Mouse (Mus musculus) CH12.LX (cell line): ENCODE results near the gene Pip5k1a. TPM values are rescaled to one million over a fixed set of nuclear protein-coding genes. Genes with fewer than 3 reads are reported as not detected.

ENCODE experiments used
- DNase-seq: peaks from one replicate; pipeline ENCODE4 v3.0.0-alpha.2; 2013; ENCODE audit errors: extremely low read depth
- H3K27ac ChIP-seq: 2 replicates; pipeline ENCODE4 v1.5.1; 2012; ENCODE audit warnings: low read depth, mild to moderate bottlenecking, control low read depth, moderate library complexity; ENCODE audit not compliant: insufficient read depth
- H3K27me3 ChIP-seq: replicated peaks from 2 replicates; pipeline ENCODE3; 2012; ENCODE audit warnings: inconsistent platforms
- H3K36me3 ChIP-seq, 2 experiments: replicated peaks in 1 of 2; 2 replicates each; pipeline versions ENCODE3 to v1.6.1; 2012; ENCODE audit warnings: inconsistent platforms in 1 of 2, low read length in 1 of 2, mild to moderate bottlenecking in 1 of 2, mixed read lengths in 1 of 2, moderate library complexity in 1 of 2; ENCODE audit not compliant: control insufficient read depth in 1 of 2, insufficient read depth in 1 of 2
- H3K4me1 ChIP-seq, 2 experiments: 2 replicates each; pipeline ENCODE4 v1.6.1; 2012; ENCODE audit warnings: inconsistent platforms in 1 of 2, moderate library complexity in 1 of 2; ENCODE audit not compliant: insufficient read depth in 2 of 2, control insufficient read depth in 1 of 2
- H3K4me2 ChIP-seq: 2 replicates; pipeline ENCODE4 v1.6.1; 2012; ENCODE audit warnings: low read depth, mild to moderate bottlenecking, control low read depth; ENCODE audit not compliant: poor library complexity, insufficient read depth, severe bottlenecking
- H3K4me3 ChIP-seq, 3 experiments: fragments of 150-350 bp in 1 of 3; sonication (generic) in 1 of 3; replicated peaks in 1 of 3; 2 replicates each; pipeline versions ENCODE3 to v1.5.1; 2011 to 2012; ENCODE audit warnings: low read depth in 2 of 3, low read length in 2 of 3, mild to moderate bottlenecking in 2 of 3, moderate library complexity in 2 of 3, control low read depth in 1 of 3, improper control_type of control experiment in 1 of 3, inconsistent platforms in 1 of 3, mixed read lengths in 1 of 3; ENCODE audit not compliant: poor library complexity in 1 of 3
- H3K79me2 ChIP-seq: replicated peaks from 2 replicates; pipeline ENCODE4 v1.6.1; 2012; ENCODE audit warnings: mild to moderate bottlenecking, moderate library complexity; ENCODE audit not compliant: control insufficient read depth, poor library complexity, insufficient read depth, severe bottlenecking; ENCODE audit errors: extremely low read depth
- H3K9ac ChIP-seq: 2 replicates; pipeline ENCODE4 v1.6.1; 2012; ENCODE audit warnings: low read depth, mild to moderate bottlenecking, control low read depth, moderate library complexity; ENCODE audit not compliant: insufficient read depth
- H3K9me3 ChIP-seq: replicated peaks from 2 replicates; pipeline ENCODE3; 2012; ENCODE audit warnings: low read length, inconsistent platforms, mixed read lengths
- CHD2 ChIP-seq: IDR thresholded peaks from 2 replicates; pipeline ENCODE4 v1.6.1; 2011; ENCODE audit warnings: low read length, improper control_type of control experiment
- CTCF ChIP-seq, 2 experiments: IDR thresholded peaks in 1 of 2; conservative IDR thresholded peaks in 1 of 2; 2 replicates each; pipeline ENCODE4 v1.5.1; 2011 to 2012; ENCODE audit warnings: low read depth in 2 of 2, low read length in 2 of 2, improper control_type of control experiment in 1 of 2, inconsistent platforms in 1 of 2, mild to moderate bottlenecking in 1 of 2, moderate library complexity in 1 of 2
- EP300 ChIP-seq: IDR thresholded peaks from 2 replicates; pipeline ENCODE4 v1.6.1; 2011; ENCODE audit warnings: low read length, improper control_type of control experiment
- GABPA ChIP-seq: IDR thresholded peaks from 2 replicates; pipeline ENCODE4 v1.6.1; 2012; ENCODE audit warnings: low read depth, low read length, improper control_type of control experiment, inconsistent platforms; ENCODE audit not compliant: insufficient replicate concordance
- HCFC1 ChIP-seq: IDR thresholded peaks from 2 replicates; pipeline ENCODE4 v1.6.1; 2012; ENCODE audit warnings: low read depth, mild to moderate bottlenecking, inconsistent platforms, low read length, improper control_type of control experiment
- KAT2A ChIP-seq: IDR thresholded peaks from 2 replicates; pipeline ENCODE4 v1.6.1; 2012; ENCODE audit warnings: low read length, improper control_type of control experiment, inconsistent platforms; ENCODE audit not compliant: insufficient replicate concordance
- MAFK ChIP-seq: IDR thresholded peaks from 2 replicates; pipeline ENCODE4 v1.6.1; 2011; ENCODE audit warnings: low read length, improper control_type of control experiment; ENCODE audit not compliant: insufficient replicate concordance
- MAX ChIP-seq: IDR thresholded peaks from 2 replicates; pipeline ENCODE4 v1.6.1; 2011; ENCODE audit warnings: low read length, improper control_type of control experiment
- MEF2A ChIP-seq: IDR thresholded peaks from 2 replicates; pipeline ENCODE4 v1.6.1; 2014; ENCODE audit warnings: low read depth, mild to moderate bottlenecking, inconsistent platforms, low read length, improper control_type of control experiment, borderline replicate concordance
- MXI1 ChIP-seq: IDR thresholded peaks from 2 replicates; pipeline ENCODE4 v1.6.1; 2011; ENCODE audit warnings: mild to moderate bottlenecking, low read depth, low read length, improper control_type of control experiment
- NELFE ChIP-seq: IDR thresholded peaks from 2 replicates; pipeline ENCODE4 v1.6.1; 2011; ENCODE audit warnings: low read depth, low read length, improper control_type of control experiment
- NRF1 ChIP-seq: IDR thresholded peaks from 2 replicates; pipeline ENCODE4 v1.6.1; 2014; ENCODE audit warnings: low read depth, mild to moderate bottlenecking, inconsistent platforms, low read length, improper control_type of control experiment, moderate library complexity
- POLR2A ChIP-seq: IDR thresholded peaks from 2 replicates; pipeline ENCODE4 v1.6.1; 2011; ENCODE audit warnings: low read depth, mild to moderate bottlenecking, improper control_type of control experiment, low read length
- POLR2AphosphoS2 ChIP-seq: IDR thresholded peaks from 2 replicates; pipeline ENCODE4 v1.6.1; 2011; ENCODE audit warnings: low read depth, low read length, improper control_type of control experiment
- RCOR1 ChIP-seq: conservative IDR thresholded peaks from 2 replicates; pipeline ENCODE4 v1.6.1; 2012; ENCODE audit warnings: low read depth, mild to moderate bottlenecking, inconsistent platforms, low read length, improper control_type of control experiment
- SIN3A ChIP-seq: IDR thresholded peaks from 2 replicates; pipeline ENCODE4 v1.6.1; 2012; ENCODE audit warnings: low read length, improper control_type of control experiment, inconsistent platforms
- SMC3 ChIP-seq: IDR thresholded peaks from 2 replicates; pipeline ENCODE4 v1.6.1; 2011; ENCODE audit warnings: low read depth, low read length, improper control_type of control experiment
- TBP ChIP-seq: conservative IDR thresholded peaks from 2 replicates; pipeline ENCODE4 v1.6.1; 2011; ENCODE audit warnings: low read depth, low read length, improper control_type of control experiment
- TCF12 ChIP-seq: IDR thresholded peaks from 2 replicates; pipeline ENCODE4 v1.6.1; 2014; ENCODE audit warnings: low read depth, mild to moderate bottlenecking, inconsistent platforms, low read length, improper control_type of control experiment
- UBTF ChIP-seq: IDR thresholded peaks from 2 replicates; pipeline ENCODE4 v1.6.1; 2012; ENCODE audit warnings: low read depth, mild to moderate bottlenecking, inconsistent platforms, low read length, improper control_type of control experiment, moderate library complexity
- USF1 ChIP-seq: IDR thresholded peaks from 2 replicates; pipeline ENCODE4 v1.6.1; 2014; ENCODE audit warnings: low read depth, mild to moderate bottlenecking, inconsistent platforms, low read length, improper control_type of control experiment
- USF2 ChIP-seq: conservative IDR thresholded peaks from 2 replicates; pipeline ENCODE4 v1.6.1; 2011; ENCODE audit warnings: low read depth, low read length, improper control_type of control experiment
- ZKSCAN1 ChIP-seq: IDR thresholded peaks from 2 replicates; pipeline ENCODE4 v1.6.1; 2012; ENCODE audit warnings: low read depth, inconsistent platforms, low read length, improper control_type of control experiment, borderline replicate concordance
- ZMIZ1 ChIP-seq: IDR thresholded peaks from 2 replicates; pipeline ENCODE4 v1.6.1; 2012; ENCODE audit warnings: low read depth, mild to moderate bottlenecking, inconsistent platforms, low read length, improper control_type of control experiment
- ZNF384 ChIP-seq: IDR thresholded peaks from 2 replicates; pipeline ENCODE4 v1.6.1; 2012; ENCODE audit warnings: low read depth, low read length, improper control_type of control experiment, inconsistent platforms
- dilution Hi-C: fragments of 300-500 bp; cut with MboI; formaldehyde crosslinking; loops from 2 replicates; pipeline ENCODE4 v1.14.3; 2020; ENCODE audit warnings: low sequenced_read_pairs; ENCODE audit not compliant: extremely low pct_unique_long_range_greater_than_20kb, extremely low pct_ligation_motif_present
- in situ Hi-C: fragments of 300-500 bp; cut with MboI; formaldehyde crosslinking; loops from 3 replicates; pipeline ENCODE4 v1.14.3; 2019; ENCODE audit warnings: low sequenced_read_pairs, low pct_ligation_motif_present, low pct_unique_long_range_greater_than_20kb, mixed read lengths
- polyA plus RNA-seq: library from polyadenylated mRNA; unstranded; fragments of >175 nt; gene quantifications from 2 replicates; pipeline ENCODE4 v1.2.1, GENCODE M21; 2012; ENCODE audit warnings: low read depth; ENCODE audit not compliant: insufficient read length
- total RNA-seq, 2 experiments: library from RNA; depleted of rRNA; stranded (reverse); fragments of 300-350 nt in 1 of 2; fragments of >200 nt in 1 of 2; gene quantifications; 2 replicates each; pipeline ENCODE4 v1.2.3; 2012 to 2014

Gene Pip5k1a
- total and polyA plus RNA-seq, 3 experiments, result 21.5 to 35.8 (median 34.1) TPM

GRCm38 (mm10) chr3:95043251-95043650 lies 63.5 kb downstream of the Pip5k1a start:
- Histone ChIP-seq H3K4me3 (no peak overlapping the region), H3K9me3 (no peaks in the 10 kb centered on the region), H3K27ac (no peak overlapping the region), H3K4me2 (no peak overlapping the region), H3K4me1 (peaks cover 2 to 17% of the 10 kb centered on the region in 2 experiments; a peak in 3 of 4 replicates), H3K27me3 (no peaks in the 10 kb centered on the region), H3K36me3 (peaks cover 5 to 20% of the 10 kb centered on the region in 2 experiments), H3K79me2 (peaks cover 39% of the 10 kb centered on the region), H3K9ac (no peak overlapping the region)
- dilution Hi-C loops, result no loop called here
- DNase-seq, result no peak
- TF ChIP-seq GABPA, result no peak
- no peak for TF ChIP-seq UBTF
- no peak for TF ChIP-seq POLR2AphosphoS2
- TF ChIP-seq USF1, result no peak
- TF ChIP-seq RCOR1, result no peak
- TF ChIP-seq ZKSCAN1, result no peak
- TF ChIP-seq ZNF384, result no peak
- TF ChIP-seq SMC3, result no peak
- no peak for TF ChIP-seq MAFK
- no peak for TF ChIP-seq TCF12
- in situ Hi-C loops, result no loop called here

GRCm38 (mm10) chr3:95042838-95043229 lies 63.9 kb downstream of the Pip5k1a start:
- H3K27me3 ChIP-seq, result no peaks in the 10 kb centered on the region
- H3K4me1 ChIP-seq, result peaks cover 2 to 17% of the 10 kb centered on the region in 2 experiments; a peak in 3 of 4 replicates
- no peaks in the 10 kb centered on the region for H3K9me3 ChIP-seq
- TF ChIP-seq MEF2A (no peak), POLR2A (no peak), MAX (no peak), ZMIZ1 (no peak), HCFC1 (no peak), CHD2 (no peak), SMC3 (no peak), TBP (no peak), MXI1 (no peak), USF2 (no peak), KAT2A (no peak), CTCF (conservative IDR thresholded peaks at IDR 0.05 in 1 of 2, IDR thresholded peaks at IDR 0.05 in 1 of 2; ENCODE audit: low read depth in 2 of 2, low read length in 2 of 2) (no peak), NRF1 (no peak), MAFK (no peak), EP300 (no peak), NELFE (no peak), SIN3A (no peak), RCOR1 (no peak)
- peaks cover 43% of the 10 kb centered on the region for H3K79me2 ChIP-seq
- peaks cover 8 to 25% of the 10 kb centered on the region in 2 experiments for H3K36me3 ChIP-seq
- peak overlapping the region; percentile 77 for H3K4me2 ChIP-seq
- dilution Hi-C loops (no loop called here), in situ Hi-C loops (no loop called here)
- peak; percentile 29 for DNase-seq
- H3K4me3 ChIP-seq, result peak overlapping the region; percentile 45 to 77 (median 77)
- H3K27ac ChIP-seq, result peak overlapping the region; percentile 40
- peak overlapping the region; percentile 34 for H3K9ac ChIP-seq
